Mouse (Mus musculus) kidney, adult 9 months (tissue): ENCODE results near the gene Cd200r3.
A peak's percentile ranks its signal among the peaks of the same experiment; 100 is the strongest.

Source experiments
- DNase-seq: peaks from one replicate; pipeline ENCODE4 v3.0.0; 2022

The Cd200r3 gene

GRCm38 (mm10) chr16:44993319-44994019, 50.0 kb downstream of the Cd200r3 start:
- no peak for DNase-seq

- DNase-seq = no peak
Measured at GRCm38 (mm10) chr16:44994206-44994953, 50.9 kb downstream of the Cd200r3 start.

GRCm38 (mm10) chr16:44995111-44995510, 51.6 kb downstream of the Cd200r3 start:
- DNase-seq = no peak

- DNase-seq = no peak
Measured at GRCm38 (mm10) chr16:44996701-44997100, 53.2 kb downstream of the Cd200r3 start.

GRCm38 (mm10) chr16:44999537-44999936, 56.1 kb downstream of the Cd200r3 start:
- no peak for DNase-seq

GRCm38 (mm10) chr16:45004443-45004842, 61.0 kb downstream of the Cd200r3 start:
- DNase-seq = no peak

- DNase-seq = no peak
Measured at GRCm38 (mm10) chr16:45005280-45005679, 61.8 kb downstream of the Cd200r3 start.

GRCm38 (mm10) chr16:45006971-45007370, 63.5 kb downstream of the Cd200r3 start:
- no peak for DNase-seq

- DNase-seq = no peak
Measured at GRCm38 (mm10) chr16:45007807-45008206, 64.3 kb downstream of the Cd200r3 start.

- no peak for DNase-seq
Measured at GRCm38 (mm10) chr16:45009634-45010033, 66.2 kb downstream of the Cd200r3 start.

GRCm38 (mm10) chr16:45015591-45015990, 72.1 kb downstream of the Cd200r3 start:
- DNase-seq = no peak

- DNase-seq = no peak
Measured at GRCm38 (mm10) chr16:45016488-45016887, 73.0 kb downstream of the Cd200r3 start.

- DNase-seq = no peak
Measured at GRCm38 (mm10) chr16:45018868-45019267, 75.4 kb downstream of the Cd200r3 start.

- no peak for DNase-seq
Measured at GRCm38 (mm10) chr16:45020055-45020454, 76.6 kb downstream of the Cd200r3 start.

- no peak for DNase-seq
Measured at GRCm38 (mm10) chr16:45020669-45021309, 77.3 kb downstream of the Cd200r3 start.

- no peak for DNase-seq
Measured at GRCm38 (mm10) chr16:45021443-45021842, 78.0 kb downstream of the Cd200r3 start.

- DNase-seq = peak; percentile 63
Measured at GRCm38 (mm10) chr16:45023904-45024303, 80.4 kb downstream of the Cd200r3 start.

GRCm38 (mm10) chr16:45025321-45025720, 81.8 kb downstream of the Cd200r3 start:
- DNase-seq = no peak

- DNase-seq = no peak
Measured at GRCm38 (mm10) chr16:45029080-45029479, 85.6 kb downstream of the Cd200r3 start.

- DNase-seq = peak; percentile 14
Measured at GRCm38 (mm10) chr16:45029493-45029892, 86.0 kb downstream of the Cd200r3 start.

- DNase-seq = no peak
Measured at GRCm38 (mm10) chr16:45030127-45030526, 86.6 kb downstream of the Cd200r3 start.

GRCm38 (mm10) chr16:45030796-45031195, 87.3 kb downstream of the Cd200r3 start:
- DNase-seq = no peak
